Mouse (Mus musculus): ENCODE measurements around the gene Asphd2.

The Asphd2 gene

GRCm38 (mm10) chr5:112349169-112349568 is 45.5 kb downstream of the Asphd2 start:
- no peak for DNase-seq (ENCODE audit: low read depth, low spot score)

- DNase-seq (ENCODE audit: low read depth, low spot score) = no peak
Measured at GRCm38 (mm10) chr5:112346211-112346965, 48.3 kb downstream of the Asphd2 start.

- no peak for DNase-seq (ENCODE audit: low read depth, low spot score)
Measured at GRCm38 (mm10) chr5:112344092-112344960, 50.3 kb downstream of the Asphd2 start.

GRCm38 (mm10) chr5:112343205-112343595 is 51.5 kb downstream of the Asphd2 start:
- DNase-seq (ENCODE audit: low read depth, low spot score) = peak; percentile 13

GRCm38 (mm10) chr5:112342463-112343204 is 52.0 kb downstream of the Asphd2 start, which contains the start of the genes Srrd and Hps4:
Srrd (minus strand) TSS chr5:112343040.
Hps4 (plus strand) TSS chr5:112343083.
- peak; percentile 84 for DNase-seq (ENCODE audit: low read depth, low spot score)

GRCm38 (mm10) chr5:112339215-112339614 is 55.5 kb downstream of the Asphd2 start:
- DNase-seq (ENCODE audit: low read depth, low spot score) = no peak

GRCm38 (mm10) chr5:112337004-112337403 is 57.7 kb downstream of the Asphd2 start:
- DNase-seq (ENCODE audit: low read depth, low spot score) = no peak

- DNase-seq (ENCODE audit: low read depth, low spot score) = peak; percentile 41
Measured at GRCm38 (mm10) chr5:112335473-112335872, 59.2 kb downstream of the Asphd2 start.
